Mouse (Mus musculus): ENCODE measurements around the gene Cd86.

The Cd86 gene

GRCm38 (mm10) chr16:36655910-36656309 lies 10.0 kb downstream of the Cd86 start:
- DNase-seq (ENCODE audit: low spot score in 2 of 2): no peak

- DNase-seq (ENCODE audit: low spot score in 2 of 2): no peak
Observed at GRCm38 (mm10) chr16:36655199-36655598, 10.7 kb downstream of the Cd86 start.

- DNase-seq (ENCODE audit: low spot score in 2 of 2): no peak
Observed at GRCm38 (mm10) chr16:36651174-36651766, 14.6 kb downstream of the Cd86 start.

- no peak for DNase-seq (ENCODE audit: low spot score in 2 of 2)
Observed at GRCm38 (mm10) chr16:36650511-36650910, 15.4 kb downstream of the Cd86 start.

GRCm38 (mm10) chr16:36649304-36649703 lies 16.6 kb downstream of the Cd86 start:
- DNase-seq (ENCODE audit: low spot score in 2 of 2): no peak

GRCm38 (mm10) chr16:36645124-36645523 lies 20.8 kb downstream of the Cd86 start:
- no peak for DNase-seq (ENCODE audit: low spot score in 2 of 2)

- DNase-seq (ENCODE audit: low spot score in 2 of 2): no peak
Observed at GRCm38 (mm10) chr16:36642696-36643046, 23.2 kb downstream of the Cd86 start.

GRCm38 (mm10) chr16:36641830-36642695 lies 23.8 kb downstream of the Cd86 start:
- DNase-seq (ENCODE audit: low spot score in 2 of 2): no peak

GRCm38 (mm10) chr16:36640993-36641392 lies 24.9 kb downstream of the Cd86 start:
- DNase-seq (ENCODE audit: low spot score in 2 of 2): no peak

GRCm38 (mm10) chr16:36639812-36640504 lies 25.9 kb downstream of the Cd86 start:
- no peak for DNase-seq (ENCODE audit: low spot score in 2 of 2)

GRCm38 (mm10) chr16:36636800-36637199 lies 29.1 kb downstream of the Cd86 start:
- no peak for DNase-seq (ENCODE audit: low spot score in 2 of 2)

- no peak for DNase-seq (ENCODE audit: low spot score in 2 of 2)
Observed at GRCm38 (mm10) chr16:36634971-36635710, 30.7 kb downstream of the Cd86 start.

- no peak for DNase-seq (ENCODE audit: low spot score in 2 of 2)
Observed at GRCm38 (mm10) chr16:36634421-36634820, 31.5 kb downstream of the Cd86 start.

- DNase-seq (ENCODE audit: low spot score in 2 of 2): no peak
Observed at GRCm38 (mm10) chr16:36632229-36632628, 33.7 kb downstream of the Cd86 start.

- DNase-seq (ENCODE audit: low spot score in 2 of 2): no peak
Observed at GRCm38 (mm10) chr16:36631607-36632006, 34.3 kb downstream of the Cd86 start.

- DNase-seq (ENCODE audit: low spot score in 2 of 2): no peak
Observed at GRCm38 (mm10) chr16:36627740-36628139, 38.1 kb downstream of the Cd86 start.

- DNase-seq (ENCODE audit: low spot score in 2 of 2): no peak
Observed at GRCm38 (mm10) chr16:36626567-36627197, 39.2 kb downstream of the Cd86 start.

- no peak for DNase-seq (ENCODE audit: low spot score in 2 of 2)
Observed at GRCm38 (mm10) chr16:36625909-36626308, 40.0 kb downstream of the Cd86 start.

- DNase-seq (ENCODE audit: low spot score in 2 of 2): peak; percentile 21 to 39
Observed at GRCm38 (mm10) chr16:36622320-36622719, 43.6 kb downstream of the Cd86 start.

- no peak for DNase-seq (ENCODE audit: low spot score in 2 of 2)
Observed at GRCm38 (mm10) chr16:36621108-36621507, 44.8 kb downstream of the Cd86 start.

GRCm38 (mm10) chr16:36613701-36614100 lies 52.2 kb downstream of the Cd86 start:
- no peak for DNase-seq (ENCODE audit: low spot score in 2 of 2)

- DNase-seq (ENCODE audit: low spot score in 2 of 2): no peak
Observed at GRCm38 (mm10) chr16:36602632-36603031, 63.2 kb downstream of the Cd86 start.

All from right cerebral cortex, adult 2 months (tissue).